Mouse (Mus musculus): ENCODE results near the gene Fig4. TPM values are rescaled to one million over a fixed set of nuclear protein-coding genes. Genes with fewer than 3 reads are reported as not detected.

Fig4 gene
- polyA plus RNA-seq, 1 experiment: 16.3 TPM

DNA sequence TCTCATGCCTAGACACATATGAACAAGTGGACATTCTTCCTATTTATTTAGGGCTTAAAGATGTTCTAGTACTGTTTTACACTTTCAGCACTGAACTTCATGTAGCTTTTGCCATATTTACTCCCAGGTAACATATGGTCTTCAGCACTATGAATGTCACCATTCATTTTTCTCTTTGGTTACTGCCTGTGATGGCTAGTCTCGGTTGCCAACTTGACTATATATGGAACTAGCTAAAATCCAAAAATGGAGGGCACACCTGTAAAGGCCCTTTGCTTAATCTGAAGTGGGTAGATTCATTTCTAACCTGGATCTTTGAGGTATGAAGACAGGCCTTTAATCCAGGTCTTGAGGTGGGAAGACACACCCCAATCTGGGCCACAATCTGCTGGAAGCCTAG is 28.2 kb downstream of the Fig4 start:
- H3K27ac ChIP-seq (ENCODE audit: insufficient read depth, low read depth, low read length): no peak overlapping the region
- TF ChIP-seq POLR2A (IDR thresholded peaks at IDR 0.05; ENCODE audit: borderline replicate concordance, low read depth, low read length) (no peak), CTCF (IDR thresholded peaks at IDR 0.05; ENCODE audit: low read depth, low read length) (no peak)
- H3K4me1 ChIP-seq (ENCODE audit: control insufficient read depth, insufficient read depth, low read length): peaks cover 12% of the 10 kb centered on the region
- H3K4me3 ChIP-seq (ENCODE audit: insufficient read depth, low read length): no peak overlapping the region

DNA sequence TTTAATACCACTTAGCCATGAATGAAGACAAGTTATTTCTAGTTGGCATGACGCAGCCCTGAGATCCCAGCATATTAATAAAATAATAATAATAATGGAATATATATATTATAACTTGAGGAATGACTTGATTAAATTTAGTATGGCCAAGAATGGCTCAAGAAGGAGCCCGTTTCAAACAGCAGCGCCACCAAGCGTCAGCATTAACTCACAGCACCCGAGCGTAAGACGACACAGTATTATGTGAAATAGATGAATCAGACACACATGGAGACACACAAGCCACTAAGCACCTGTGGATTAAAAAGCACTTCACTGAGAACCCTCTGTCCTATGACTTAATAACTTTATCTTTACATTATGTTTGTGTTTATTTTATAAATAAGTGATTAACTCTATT is 31.2 kb downstream of the Fig4 start:
- Histone ChIP-seq H3K4me3 (ENCODE audit: insufficient read depth, low read length) (no peak overlapping the region), H3K27ac (ENCODE audit: insufficient read depth, low read depth, low read length) (no peak overlapping the region), H3K4me1 (ENCODE audit: control insufficient read depth, insufficient read depth, low read length) (no peaks in the 10 kb centered on the region; the same call in 1 of the 2 replicates)
- TF ChIP-seq POLR2A (IDR thresholded peaks at IDR 0.05; ENCODE audit: borderline replicate concordance, low read depth, low read length) (no peak), CTCF (IDR thresholded peaks at IDR 0.05; ENCODE audit: low read depth, low read length) (no peak)

DNA sequence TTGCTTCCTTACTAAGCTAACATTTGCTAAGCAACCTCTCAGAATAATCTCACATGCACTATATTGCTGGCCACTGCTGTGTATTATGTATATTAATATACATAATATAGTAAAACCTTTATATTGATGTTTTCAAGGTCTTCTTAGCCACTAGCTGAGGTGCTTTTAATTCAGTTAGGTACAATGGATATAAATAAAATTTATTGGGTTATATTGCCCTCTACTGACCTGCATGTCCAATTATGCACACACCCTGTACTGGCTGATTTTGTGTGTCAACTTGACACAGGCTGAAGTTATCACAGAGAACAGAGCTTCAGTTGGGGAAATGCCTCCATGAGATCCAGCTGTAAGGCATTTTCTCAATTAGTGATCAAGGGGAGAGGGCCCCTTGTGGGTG is 41.2 kb downstream of the Fig4 start:
- Histone ChIP-seq H3K4me3 (ENCODE audit: insufficient read depth, low read length) (no peak overlapping the region), H3K4me1 (ENCODE audit: control insufficient read depth, insufficient read depth, low read length) (no peaks in the 10 kb centered on the region; the same call in 1 of the 2 replicates), H3K27ac (ENCODE audit: insufficient read depth, low read depth, low read length) (no peak overlapping the region)
- TF ChIP-seq POLR2A (IDR thresholded peaks at IDR 0.05; ENCODE audit: borderline replicate concordance, low read depth, low read length): no peak
- TF ChIP-seq CTCF (IDR thresholded peaks at IDR 0.05; ENCODE audit: low read depth, low read length): no peak

DNA sequence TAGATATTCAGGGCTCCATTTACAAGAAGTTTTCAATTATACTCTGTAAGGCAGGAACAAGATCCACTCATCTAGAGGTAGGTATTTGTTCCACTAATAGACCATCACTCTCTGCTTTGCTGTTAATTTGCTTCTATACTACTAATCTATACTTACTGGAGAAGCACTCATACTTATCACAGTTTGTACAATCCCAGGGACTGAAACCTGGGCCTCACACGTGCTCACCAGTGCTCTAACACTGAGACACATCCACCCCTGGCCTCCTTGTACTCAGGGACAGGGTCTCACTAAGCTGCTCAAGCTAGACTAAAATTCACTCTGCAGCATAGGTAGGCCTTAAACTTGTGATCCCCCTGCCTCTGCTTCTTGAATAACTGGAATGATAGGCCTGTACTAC is 41.8 kb downstream of the Fig4 start:
- no peak overlapping the region for H3K27ac ChIP-seq (ENCODE audit: insufficient read depth, low read depth, low read length)

DNA sequence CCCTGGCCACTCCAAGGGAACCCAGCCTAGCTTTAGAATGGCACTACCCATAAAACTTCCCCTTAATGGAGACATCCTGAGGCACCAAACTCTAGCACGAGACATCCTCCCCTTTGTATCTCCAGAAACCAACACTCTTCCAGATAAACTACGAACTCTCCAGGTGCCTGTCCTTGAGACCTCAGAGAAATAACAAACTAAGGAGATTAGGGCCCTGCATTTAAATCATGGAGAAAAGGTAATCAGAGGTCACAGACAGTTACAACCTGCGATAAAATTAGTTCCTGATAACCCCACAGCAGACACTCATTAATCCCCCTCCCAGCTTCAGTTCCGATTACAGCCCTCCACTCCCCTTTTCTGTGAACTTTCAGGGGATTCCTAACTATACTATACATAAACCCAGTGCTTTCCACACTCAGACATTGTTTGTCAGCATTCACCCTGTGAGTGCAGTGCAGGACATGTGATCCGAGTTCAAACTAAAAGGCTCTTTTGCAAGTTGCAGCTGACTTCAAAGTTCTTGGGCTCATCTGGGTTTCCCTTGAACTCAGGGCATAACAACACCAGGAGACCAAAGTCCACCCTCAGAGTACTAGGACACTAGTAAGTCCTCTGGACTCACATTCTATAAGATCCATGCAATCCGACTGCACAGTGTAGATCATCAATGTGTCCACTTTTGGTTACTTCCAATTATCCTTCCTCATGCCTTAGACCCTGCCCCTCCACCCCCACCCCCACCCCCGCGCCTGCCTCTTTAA is 42.6 kb downstream of the Fig4 start:
- no peak overlapping the region for H3K27ac ChIP-seq (ENCODE audit: insufficient read depth, low read depth, low read length)
- no peaks in the 10 kb centered on the region for H3K4me1 ChIP-seq (ENCODE audit: control insufficient read depth, insufficient read depth, low read length)
- TF ChIP-seq POLR2A (IDR thresholded peaks at IDR 0.05; ENCODE audit: borderline replicate concordance, low read depth, low read length): no peak
- no peak for TF ChIP-seq CTCF (IDR thresholded peaks at IDR 0.05; ENCODE audit: low read depth, low read length)
- H3K4me3 ChIP-seq (ENCODE audit: insufficient read depth, low read length): no peak overlapping the region

More for the DNA sequence above, 41.8 kb downstream of the Fig4 start:
- Histone ChIP-seq H3K4me1 (ENCODE audit: control insufficient read depth, insufficient read depth, low read length) (no peaks in the 10 kb centered on the region), H3K4me3 (ENCODE audit: insufficient read depth, low read length) (no peak overlapping the region)
- TF ChIP-seq CTCF (IDR thresholded peaks at IDR 0.05; ENCODE audit: low read depth, low read length): no peak
- TF ChIP-seq POLR2A (IDR thresholded peaks at IDR 0.05; ENCODE audit: borderline replicate concordance, low read depth, low read length): no peak

DNA sequence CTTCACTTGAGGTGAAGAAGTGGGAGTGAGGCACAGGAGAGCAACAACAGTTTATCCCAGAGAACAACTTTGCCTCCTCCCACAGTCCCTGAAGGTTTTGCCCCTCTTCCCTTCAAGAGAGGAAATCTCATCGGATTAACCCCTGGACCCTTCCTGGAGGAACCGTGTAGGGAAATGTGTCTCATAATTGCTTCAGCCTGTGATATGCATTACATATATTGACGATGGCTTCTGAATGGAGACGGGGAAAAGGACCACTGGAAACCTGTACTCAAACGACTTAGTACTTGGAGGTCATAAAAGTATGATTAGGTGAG is 52.4 kb downstream of the Fig4 start:
- H3K27ac ChIP-seq (ENCODE audit: insufficient read depth, low read depth, low read length): no peak overlapping the region
- TF ChIP-seq CTCF (IDR thresholded peaks at IDR 0.05; ENCODE audit: low read depth, low read length) (no peak), POLR2A (IDR thresholded peaks at IDR 0.05; ENCODE audit: borderline replicate concordance, low read depth, low read length) (no peak)
- no peak overlapping the region for H3K4me3 ChIP-seq (ENCODE audit: insufficient read depth, low read length)
- no peaks in the 10 kb centered on the region for H3K4me1 ChIP-seq (ENCODE audit: control insufficient read depth, insufficient read depth, low read length)

DNA sequence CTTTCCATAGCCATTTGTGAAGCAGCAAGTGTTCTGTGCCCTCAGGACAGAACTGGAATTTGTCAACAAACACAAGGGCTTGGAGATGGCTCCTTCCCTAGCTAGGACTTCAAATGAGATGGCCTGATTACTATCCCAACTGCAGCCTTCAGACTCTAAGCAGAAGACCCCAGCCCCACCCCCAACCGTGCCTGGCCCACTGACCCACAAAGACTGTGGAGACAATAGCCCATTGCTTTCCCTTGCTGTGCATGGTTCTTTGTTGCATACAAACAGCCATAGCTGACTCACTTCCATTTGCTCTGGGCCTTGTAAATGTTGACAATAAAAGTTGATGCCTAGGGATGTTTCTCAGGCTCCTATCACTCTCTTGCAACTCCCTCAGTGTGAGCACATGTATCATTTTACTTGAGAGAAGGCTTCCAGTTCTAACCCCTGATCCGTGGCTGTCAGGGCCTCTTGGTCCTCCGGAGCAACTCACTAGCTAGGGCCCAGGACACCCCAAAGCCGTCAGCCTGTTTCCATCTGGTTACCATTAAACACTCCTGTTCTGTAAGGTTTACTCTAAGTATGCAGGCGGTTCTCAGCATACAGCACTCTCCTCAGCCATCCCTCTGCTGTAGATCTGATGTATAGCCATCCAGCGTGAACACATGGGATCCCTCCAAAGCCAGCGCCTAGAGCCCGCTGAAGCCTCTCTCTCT is 52.9 kb downstream of the Fig4 start:
- H3K4me3 ChIP-seq (ENCODE audit: insufficient read depth, low read length): no peak overlapping the region

DNA sequence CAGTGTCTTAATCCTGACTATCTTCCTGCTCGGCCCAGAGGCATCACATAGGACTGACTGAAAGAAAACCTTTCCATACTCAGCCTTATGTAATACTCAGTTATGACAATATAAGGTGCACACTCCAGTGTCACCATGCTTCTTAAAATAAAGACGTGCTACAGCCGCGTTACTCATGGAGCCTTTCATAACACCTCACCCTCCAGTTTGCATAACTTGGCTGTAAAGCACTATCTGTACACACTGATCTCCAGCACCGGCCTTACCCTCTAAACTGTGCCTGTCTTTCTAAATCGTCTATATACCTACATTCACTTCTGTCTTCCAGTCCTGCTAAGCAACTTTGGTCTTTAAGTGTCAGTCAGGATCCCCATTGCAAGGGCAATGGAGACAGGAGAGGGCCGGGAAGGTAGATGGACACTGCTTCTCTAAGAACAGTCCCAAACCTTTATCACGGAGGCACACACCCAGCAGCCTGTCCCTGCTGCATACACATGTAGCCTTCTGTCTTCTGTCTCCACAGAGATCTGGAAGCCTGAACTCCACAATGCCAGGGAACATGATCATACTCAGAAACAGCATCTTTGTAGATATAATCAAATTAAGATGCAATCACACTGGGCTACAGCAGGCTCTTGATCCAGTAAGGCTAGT is 53.9 kb downstream of the Fig4 start:
- TF ChIP-seq CTCF (IDR thresholded peaks at IDR 0.05; ENCODE audit: low read depth, low read length): no peak
- no peak for TF ChIP-seq POLR2A (IDR thresholded peaks at IDR 0.05; ENCODE audit: borderline replicate concordance, low read depth, low read length)
- H3K4me1 ChIP-seq (ENCODE audit: control insufficient read depth, insufficient read depth, low read length): no peaks in the 10 kb centered on the region
- no peak overlapping the region for H3K4me3 ChIP-seq (ENCODE audit: insufficient read depth, low read length)
- H3K27ac ChIP-seq (ENCODE audit: insufficient read depth, low read depth, low read length): no peak overlapping the region

More for the DNA sequence above, 52.9 kb downstream of the Fig4 start:
- Histone ChIP-seq H3K27ac (ENCODE audit: insufficient read depth, low read depth, low read length) (no peak overlapping the region), H3K4me1 (ENCODE audit: control insufficient read depth, insufficient read depth, low read length) (no peaks in the 10 kb centered on the region)
- TF ChIP-seq POLR2A (IDR thresholded peaks at IDR 0.05; ENCODE audit: borderline replicate concordance, low read depth, low read length): no peak
- TF ChIP-seq CTCF (IDR thresholded peaks at IDR 0.05; ENCODE audit: low read depth, low read length): no peak

DNA sequence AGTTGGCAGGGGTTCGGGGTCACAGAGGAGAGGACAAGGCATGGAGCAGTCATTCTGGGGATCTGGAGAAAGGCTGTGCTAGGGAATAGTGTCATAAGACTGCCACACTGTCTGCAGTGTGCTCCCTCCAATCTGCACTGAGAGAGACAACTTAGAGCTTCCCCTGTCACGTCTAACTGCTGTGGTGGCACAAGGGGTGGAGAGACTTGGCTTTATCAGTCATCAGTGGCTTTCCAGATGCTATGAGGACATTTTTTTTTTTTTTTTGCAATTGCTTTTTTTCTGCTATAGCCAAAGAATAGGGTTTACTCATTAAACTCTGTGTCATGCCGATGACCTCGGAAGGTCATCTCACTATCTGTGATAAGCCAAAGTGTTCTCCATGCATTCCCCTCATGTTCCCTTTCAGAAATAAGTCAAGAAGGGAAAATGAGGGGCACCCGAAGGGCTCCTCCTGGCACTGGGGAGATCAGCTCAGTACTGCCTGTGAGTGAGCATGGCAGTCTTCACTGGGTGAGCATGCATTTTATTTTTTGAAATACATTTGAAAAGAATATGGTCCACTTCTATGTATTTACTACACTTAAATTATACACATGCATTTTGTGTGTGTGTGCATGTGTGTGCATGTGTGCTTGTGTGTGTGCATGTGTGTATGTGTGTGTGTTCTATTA is 55.1 kb downstream of the Fig4 start:
- Histone ChIP-seq H3K4me3 (ENCODE audit: insufficient read depth, low read length) (no peak overlapping the region), H3K27ac (ENCODE audit: insufficient read depth, low read depth, low read length) (no peak overlapping the region), H3K4me1 (ENCODE audit: control insufficient read depth, insufficient read depth, low read length) (no peaks in the 10 kb centered on the region)
- no peak for TF ChIP-seq POLR2A (IDR thresholded peaks at IDR 0.05; ENCODE audit: borderline replicate concordance, low read depth, low read length)
- TF ChIP-seq CTCF (IDR thresholded peaks at IDR 0.05; ENCODE audit: low read depth, low read length): no peak
